Mouse (Mus musculus) C2C12 (cell line): ENCODE results near the gene Ncam1.

Experiments used
- CEBPB ChIP-seq: IDR thresholded peaks from one replicate; pipeline ENCODE4 v1.6.1; 2011; ENCODE audit warnings: low read depth, mild to moderate bottlenecking, control low read depth, moderate library complexity
- CTCF ChIP-seq: IDR thresholded peaks from one replicate; pipeline ENCODE4 v1.5.1; 2011; ENCODE audit not compliant: control insufficient read depth, insufficient read depth, insufficient read length
- FOSL1 ChIP-seq: IDR thresholded peaks from one replicate; pipeline ENCODE4 v1.8.0; 2011; ENCODE audit warnings: mild to moderate bottlenecking, low read length; ENCODE audit not compliant: poor library complexity, insufficient read depth, severe bottlenecking
- MAX ChIP-seq: IDR thresholded peaks from one replicate; pipeline ENCODE4 v1.6.1; 2011; ENCODE audit warnings: mild to moderate bottlenecking, control low read depth
- MYOD1 ChIP-seq: IDR thresholded peaks from one replicate; pipeline ENCODE4 v1.6.1; 2011; ENCODE audit warnings: low read depth; ENCODE audit not compliant: control insufficient read depth, insufficient read length

- TF ChIP-seq CTCF = no peak
- TF ChIP-seq MYOD1 = no peak
- no peak for TF ChIP-seq CEBPB
- no peak for TF ChIP-seq FOSL1
- TF ChIP-seq MAX = no peak
These were observed 61.6 kb downstream of the Ncam1 start for GRCm38 (mm10) chr9:49737166-49737565.
